Mouse (Mus musculus): Measurements from ENCODE around the gene Zfp2.

Zfp2 gene

GRCm38 (mm10) chr11:50915671-50916320, at the start of gene Zfp2:
Gene Zfp2 (minus strand): TSS chr11:50916165.
- POLR2A ChIA-PET, result interaction anchor here (0.5 to 3.9 kb wide), 67 partner anchors 8 to 1481 kb away, joined by 3 to 48 read pairs (median 4); partner anchors contain the start of genes Zfp354b (in 4 of the 4), Phykpl (in 3 of the 4), Zfp454 (in 3 of the 4) and 9530068E07Rik (in 1 of the 4)
- CTCF ChIA-PET, result interaction anchor here (0.5 to 2.1 kb wide), 22 partner anchors 10 to 624 kb away, joined by 3 to 16 read pairs (median 4); partner anchors contain the start of genes Grm6 (in 1 of the 4), Zfp354b (in 1 of the 4), Zfp454 (in 1 of the 4) and Zfp879 (in 1 of the 4)

- POLR2A ChIA-PET, result no interaction called here
- CTCF ChIA-PET, result no interaction called here
Measured at GRCm38 (mm10) chr11:50964886-50965285, 48.9 kb upstream of the Zfp2 start.

- CTCF ChIA-PET, result interaction anchor here in 1 of 4 experiments (0.8 kb wide), 1 partner anchor 586 kb away, joined by 3 read pairs; no protein-coding TSS in a partner anchor
- POLR2A ChIA-PET, result no interaction called here
Measured at GRCm38 (mm10) chr11:50953665-50954064, 37.7 kb upstream of the Zfp2 start, which contains the start of gene Prop1. Gene Prop1 (minus strand): TSS chr11:50953765.

- POLR2A ChIA-PET, result interaction anchor here in 1 of 4 experiments (0.6 kb wide), 2 partner anchors 24 to 651 kb away, joined by 3 to 4 read pairs; no protein-coding TSS in a partner anchor
Measured at GRCm38 (mm10) chr11:50952290-50952689, 36.3 kb upstream of the Zfp2 start.

GRCm38 (mm10) chr11:50943506-50943905, 27.5 kb upstream of the Zfp2 start, which contains the start of gene 4933414I15Rik:
Gene 4933414I15Rik (minus strand): TSS chr11:50943765.
- ChIA-PET POLR2A (interaction anchor here in 2 of 4 experiments (0.5 to 0.6 kb wide), 2 partner anchors 90 to 318 kb away, joined by 3 to 9 read pairs; no protein-coding TSS in a partner anchor), CTCF (no interaction called here)

More at GRCm38 (mm10) chr11:50952290-50952689, 36.3 kb upstream of the Zfp2 start:
- CTCF ChIA-PET, result interaction anchor here in 3 of 4 experiments (0.6 to 1.6 kb wide), 5 partner anchors 11 to 105 kb away, joined by 3 to 8 read pairs (median 5); no protein-coding TSS in a partner anchor

- CTCF ChIA-PET, result no interaction called here
- POLR2A ChIA-PET, result no interaction called here
Measured at GRCm38 (mm10) chr11:50942386-50942785, 26.4 kb upstream of the Zfp2 start.

GRCm38 (mm10) chr11:50939621-50940366, 23.8 kb upstream of the Zfp2 start:
- ChIA-PET CTCF (interaction anchor here (0.5 to 2.3 kb wide), 44 partner anchors 9 to 608 kb away, joined by 3 to 13 read pairs (median 4); partner anchors contain the start of genes Zfp354b (in 2 of the 4), Zfp2 (in 1 of the 4) and Zfp879 (in 1 of the 4)), POLR2A (interaction anchor here in 1 of 4 experiments (0.6 to 1.1 kb wide), 3 partner anchors 9 to 93 kb away, joined by 3 to 6 read pairs (median 5); partner anchors contain the start of gene Zfp354b)

- POLR2A ChIA-PET, result interaction anchor here in 2 of 4 experiments (0.6 to 1.1 kb wide), 2 partner anchors 23 to 418 kb away, joined by 3 to 4 read pairs; no protein-coding TSS in a partner anchor
- CTCF ChIA-PET, result interaction anchor here in 3 of 4 experiments (0.6 to 2.3 kb wide), 7 partner anchors 11 to 479 kb away, joined by 3 to 13 read pairs (median 8); partner anchors contain the start of gene Zfp879 (in 1 of the 3)
Measured at GRCm38 (mm10) chr11:50938435-50938834, 22.5 kb upstream of the Zfp2 start.

GRCm38 (mm10) chr11:50932040-50932439, 16.1 kb upstream of the Zfp2 start:
- POLR2A ChIA-PET, result interaction anchor here (0.7 to 4.1 kb wide), 12 partner anchors 7 to 758 kb away, joined by 3 to 48 read pairs (median 4); partner anchors contain the start of genes Zfp2 (in 4 of the 4), Hnrnpab (in 1 of the 4) and Mrnip (in 1 of the 4)
- CTCF ChIA-PET, result interaction anchor here (0.6 to 2.8 kb wide), 6 partner anchors 8 to 175 kb away, joined by 3 to 15 read pairs (median 4); partner anchors contain the start of gene Zfp2 (in 1 of the 4)

GRCm38 (mm10) chr11:50931451-50931866, 15.5 kb upstream of the Zfp2 start, which contains the start of gene Zfp354b:
Gene Zfp354b (minus strand): TSS chr11:50931633.
- ChIA-PET POLR2A (interaction anchor here (0.6 to 4.1 kb wide), 11 partner anchors 8 to 757 kb away, joined by 3 to 48 read pairs (median 4); partner anchors contain the start of genes Zfp2 (in 4 of the 4), Hnrnpab (in 1 of the 4), Mrnip (in 1 of the 4) and Phykpl (in 1 of the 4)), CTCF (interaction anchor here (0.6 to 2.8 kb wide), 6 partner anchors 8 to 174 kb away, joined by 3 to 15 read pairs (median 4); partner anchors contain the start of gene Zfp2 (in 1 of the 4))

GRCm38 (mm10) chr11:50931021-50931420, 15.1 kb upstream of the Zfp2 start:
- CTCF ChIA-PET, result interaction anchor here in 2 of 4 experiments (1.5 to 2.8 kb wide), 3 partner anchors 9 to 15 kb away, joined by 4 to 15 read pairs (median 11); partner anchors contain the start of gene Zfp2 (in 1 of the 2)

GRCm38 (mm10) chr11:50930469-50931014, 14.6 kb upstream of the Zfp2 start:
- POLR2A ChIA-PET, result interaction anchor here in 3 of 4 experiments (0.9 to 4.1 kb wide), 10 partner anchors 9 to 676 kb away, joined by 3 to 48 read pairs (median 5); partner anchors contain the start of genes Zfp2 (in 2 of the 3), BC049762 (in 1 of the 3) and Hnrnpab (in 1 of the 3)
- CTCF ChIA-PET, result interaction anchor here in 3 of 4 experiments (0.6 to 2.8 kb wide), 5 partner anchors 9 to 161 kb away, joined by 3 to 15 read pairs (median 4); partner anchors contain the start of gene Zfp2 (in 1 of the 3)

More at GRCm38 (mm10) chr11:50931021-50931420, 15.1 kb upstream of the Zfp2 start:
- POLR2A ChIA-PET, result interaction anchor here (0.6 to 4.1 kb wide), 12 partner anchors 8 to 756 kb away, joined by 3 to 48 read pairs (median 4); partner anchors contain the start of genes Zfp2 (in 4 of the 4), BC049762 (in 1 of the 4), Hnrnpab (in 1 of the 4) and Mrnip (in 1 of the 4)

- POLR2A ChIA-PET, result interaction anchor here in 2 of 4 experiments (0.7 to 2.2 kb wide), 5 partner anchors 12 to 485 kb away, joined by 3 to 13 read pairs (median 4); partner anchors contain the start of gene Zfp454 (in 1 of the 2)
Measured at GRCm38 (mm10) chr11:50914461-50914860, 1.5 kb downstream of the Zfp2 start.

GRCm38 (mm10) chr11:50913301-50913700, 2.7 kb downstream of the Zfp2 start:
- CTCF ChIA-PET, result interaction anchor here (0.6 to 1.0 kb wide), 5 partner anchors 20 to 151 kb away, joined by 3 to 11 read pairs (median 3); no protein-coding TSS in a partner anchor
- POLR2A ChIA-PET, result interaction anchor here in 2 of 4 experiments (0.8 to 1.1 kb wide), 3 partner anchors 16 to 491 kb away, joined by 3 read pairs; no protein-coding TSS in a partner anchor

More at GRCm38 (mm10) chr11:50914461-50914860, 1.5 kb downstream of the Zfp2 start:
- CTCF ChIA-PET, result no interaction called here

- ChIA-PET POLR2A (interaction anchor here in 2 of 4 experiments (0.6 to 3.1 kb wide), 2 partner anchors 9 to 810 kb away, joined by 3 to 14 read pairs; partner anchors contain the start of gene Zfp2 (in 1 of the 2)), CTCF (no interaction called here)
Measured at GRCm38 (mm10) chr11:50908136-50908535, 7.8 kb downstream of the Zfp2 start.

GRCm38 (mm10) chr11:50897359-50897758, 18.6 kb downstream of the Zfp2 start:
- POLR2A ChIA-PET, result interaction anchor here in 3 of 4 experiments (0.6 to 1.4 kb wide), 8 partner anchors 10 to 20 kb away, joined by 3 to 6 read pairs (median 3); partner anchors contain the start of genes Zfp2 (in 2 of the 3) and Zfp454 (in 1 of the 3)

GRCm38 (mm10) chr11:50892441-50892840, 23.5 kb downstream of the Zfp2 start:
- CTCF ChIA-PET, result no interaction called here
- POLR2A ChIA-PET, result interaction anchor here in 3 of 4 experiments (0.6 to 1.5 kb wide), 4 partner anchors 23 to 94 kb away, joined by 3 to 4 read pairs (median 3); partner anchors contain the start of gene Zfp2 (in 1 of the 3)

More at GRCm38 (mm10) chr11:50897359-50897758, 18.6 kb downstream of the Zfp2 start:
- CTCF ChIA-PET, result no interaction called here

Data from embryonic stem cell, embryonic (primary cell).